Mouse (Mus musculus) cerebellum, adult 9-10 months (tissue): ENCODE results near the gene Eif4g3.
"Not testable (repeated sequence)": the region's sequence is repeated elsewhere in the genome, so short reads cannot be mapped to it uniquely, and the experiment has no call there.

Source experiments
- DNase-seq: peaks from one replicate; pipeline ENCODE4 v3.0.0; 2022

The Eif4g3 gene

GRCm38 (mm10) chr4:138029168-138029567 lies 36.3 kb downstream of the Eif4g3 start:
- no peak for DNase-seq

- no peak for DNase-seq
These were observed 39.0 kb downstream of the Eif4g3 start for GRCm38 (mm10) chr4:138031828-138032227.

- no peak for DNase-seq
These were observed 41.0 kb downstream of the Eif4g3 start for GRCm38 (mm10) chr4:138033871-138034270.

DNA sequence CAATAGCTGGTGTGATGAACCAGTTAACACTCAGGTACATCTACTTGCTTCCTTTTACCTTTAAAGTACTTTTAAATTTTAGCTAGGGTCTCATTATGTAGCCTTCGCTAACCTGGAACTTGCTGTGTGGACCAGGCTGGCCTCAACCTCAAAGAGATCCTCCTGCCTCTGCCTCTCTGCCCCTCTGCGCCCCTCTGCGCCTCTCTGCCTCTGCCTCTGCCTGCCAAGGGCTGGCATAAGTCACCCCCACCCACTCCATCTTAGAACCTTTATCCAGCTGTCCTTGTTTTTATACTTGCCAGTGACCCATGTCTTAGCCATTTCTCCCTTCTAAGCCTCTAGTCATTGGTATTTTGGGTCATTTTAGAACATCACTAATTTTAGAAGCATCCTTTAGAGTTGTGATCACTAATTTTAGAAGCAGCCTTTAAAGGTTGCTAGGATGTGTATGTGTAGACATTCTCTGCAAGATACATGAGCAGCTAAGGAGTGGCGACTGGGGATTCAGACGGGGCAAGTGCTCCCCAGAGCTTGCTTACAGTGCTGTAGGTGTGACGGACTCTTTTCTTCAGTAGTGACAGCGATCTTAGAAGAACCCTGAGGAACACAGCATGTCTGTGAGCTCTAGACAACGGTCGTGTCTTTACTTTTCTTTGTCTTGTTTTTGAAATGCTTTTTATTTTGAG lies 42.8 kb downstream of the Eif4g3 start:
- no peak for DNase-seq

GRCm38 (mm10) chr4:138037110-138037509 lies 44.3 kb downstream of the Eif4g3 start:
- DNase-seq = no peak

GRCm38 (mm10) chr4:138037896-138038295 lies 45.1 kb downstream of the Eif4g3 start:
- no peak for DNase-seq

- DNase-seq = no peak
These were observed 45.8 kb downstream of the Eif4g3 start for GRCm38 (mm10) chr4:138038365-138039274.

- DNase-seq = peak; percentile 72
These were observed 46.4 kb downstream of the Eif4g3 start for GRCm38 (mm10) chr4:138039275-138039651.

- DNase-seq = no peak
These were observed 47.8 kb downstream of the Eif4g3 start for GRCm38 (mm10) chr4:138040589-138040988.

DNA sequence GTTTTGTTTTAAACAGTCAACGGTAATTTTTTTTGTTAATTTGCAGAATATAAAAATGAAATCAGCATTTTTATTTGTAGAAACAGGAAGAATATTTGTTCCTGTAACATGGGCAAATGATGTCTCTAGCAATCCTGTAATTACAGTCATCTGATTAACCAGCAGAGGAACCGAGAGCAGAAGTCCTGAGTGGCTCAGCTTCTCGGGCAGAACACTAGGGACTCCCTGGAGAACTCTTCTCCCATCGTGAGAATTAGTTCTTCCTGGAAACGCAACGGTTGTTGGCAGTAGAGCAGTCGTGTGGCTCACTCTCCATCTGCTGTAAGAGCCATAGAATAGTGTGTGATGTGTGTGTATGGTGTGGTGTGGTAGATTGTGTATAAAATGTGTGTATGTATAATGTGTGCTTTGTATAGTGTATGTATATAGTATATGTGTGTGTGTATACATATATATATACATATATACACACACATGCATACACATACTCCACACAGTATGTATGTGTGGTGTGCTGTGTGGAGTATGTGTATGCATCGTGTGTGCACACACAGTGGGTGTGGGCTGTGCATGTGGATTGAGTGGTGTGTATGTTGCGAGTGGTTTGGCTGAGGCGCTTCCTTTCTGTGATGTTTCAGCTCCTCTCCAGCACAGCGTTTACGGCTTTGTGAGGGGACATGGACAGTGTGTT lies 48.9 kb downstream of the Eif4g3 start:
- no peak for DNase-seq

- no peak for DNase-seq
These were observed 49.4 kb downstream of the Eif4g3 start for GRCm38 (mm10) chr4:138042257-138042589.

- DNase-seq = no peak
These were observed 49.8 kb downstream of the Eif4g3 start for GRCm38 (mm10) chr4:138042625-138043024.

GRCm38 (mm10) chr4:138044841-138045500 lies 52.1 kb downstream of the Eif4g3 start:
- DNase-seq = no peak

- DNase-seq = no peak
These were observed 53.0 kb downstream of the Eif4g3 start for GRCm38 (mm10) chr4:138045809-138046208.

- DNase-seq = no peak
These were observed 53.5 kb downstream of the Eif4g3 start for GRCm38 (mm10) chr4:138046371-138046770.

- DNase-seq = no peak
These were observed 56.7 kb downstream of the Eif4g3 start for GRCm38 (mm10) chr4:138049547-138049946.

DNA sequence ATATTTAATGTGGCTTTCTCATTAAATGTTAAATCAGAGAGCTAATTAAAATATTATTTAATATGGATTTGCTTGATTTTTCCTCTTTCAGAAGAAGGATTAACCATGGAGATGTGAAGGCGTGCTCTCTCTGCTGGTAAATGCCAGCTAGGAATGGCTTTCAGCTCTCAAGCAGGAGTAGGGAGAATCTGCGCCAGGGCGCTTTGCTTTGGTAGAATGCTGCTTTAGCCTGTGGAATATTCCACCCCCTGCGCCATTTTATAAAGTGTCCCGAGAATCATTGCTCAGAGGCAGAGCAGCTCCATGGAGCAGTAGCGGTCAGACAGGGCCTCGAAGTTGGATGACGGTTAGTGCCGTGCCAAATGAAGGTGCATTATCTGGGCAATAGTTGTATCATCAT lies 58.7 kb downstream of the Eif4g3 start:
- DNase-seq = no peak

GRCm38 (mm10) chr4:138056658-138057057 lies 63.8 kb downstream of the Eif4g3 start:
- no peak for DNase-seq

DNA sequence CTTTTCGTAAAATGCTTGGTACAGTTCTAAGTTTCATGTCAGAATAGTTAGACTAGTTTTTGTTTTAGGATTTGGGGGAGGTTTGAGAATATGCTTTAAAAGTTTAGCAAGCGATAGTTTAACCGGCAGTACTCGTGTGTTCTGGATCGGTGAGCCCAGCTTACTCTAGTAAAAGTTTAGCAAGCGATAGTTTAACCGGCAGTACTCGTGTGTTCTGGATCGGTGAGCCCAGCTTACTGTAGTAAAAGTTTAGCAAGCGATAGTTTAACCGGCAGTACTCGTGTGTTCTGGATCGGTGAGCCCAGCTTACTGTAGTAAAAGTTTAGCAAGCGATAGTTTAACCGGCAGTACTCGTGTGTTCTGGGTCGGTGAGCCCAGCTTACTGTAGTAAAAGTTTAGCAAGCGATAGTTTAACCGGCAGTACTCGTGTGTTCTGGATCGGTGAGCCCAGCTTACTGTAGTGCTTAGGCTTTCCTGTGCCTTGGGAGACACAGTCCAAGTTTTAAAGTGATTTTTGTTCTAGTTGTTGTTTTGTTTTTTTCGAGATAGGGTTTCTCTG lies 64.5 kb downstream of the Eif4g3 start:
- DNase-seq = not testable (repeated sequence)

- DNase-seq = no peak
These were observed 68.3 kb downstream of the Eif4g3 start for GRCm38 (mm10) chr4:138061161-138061560.

DNA sequence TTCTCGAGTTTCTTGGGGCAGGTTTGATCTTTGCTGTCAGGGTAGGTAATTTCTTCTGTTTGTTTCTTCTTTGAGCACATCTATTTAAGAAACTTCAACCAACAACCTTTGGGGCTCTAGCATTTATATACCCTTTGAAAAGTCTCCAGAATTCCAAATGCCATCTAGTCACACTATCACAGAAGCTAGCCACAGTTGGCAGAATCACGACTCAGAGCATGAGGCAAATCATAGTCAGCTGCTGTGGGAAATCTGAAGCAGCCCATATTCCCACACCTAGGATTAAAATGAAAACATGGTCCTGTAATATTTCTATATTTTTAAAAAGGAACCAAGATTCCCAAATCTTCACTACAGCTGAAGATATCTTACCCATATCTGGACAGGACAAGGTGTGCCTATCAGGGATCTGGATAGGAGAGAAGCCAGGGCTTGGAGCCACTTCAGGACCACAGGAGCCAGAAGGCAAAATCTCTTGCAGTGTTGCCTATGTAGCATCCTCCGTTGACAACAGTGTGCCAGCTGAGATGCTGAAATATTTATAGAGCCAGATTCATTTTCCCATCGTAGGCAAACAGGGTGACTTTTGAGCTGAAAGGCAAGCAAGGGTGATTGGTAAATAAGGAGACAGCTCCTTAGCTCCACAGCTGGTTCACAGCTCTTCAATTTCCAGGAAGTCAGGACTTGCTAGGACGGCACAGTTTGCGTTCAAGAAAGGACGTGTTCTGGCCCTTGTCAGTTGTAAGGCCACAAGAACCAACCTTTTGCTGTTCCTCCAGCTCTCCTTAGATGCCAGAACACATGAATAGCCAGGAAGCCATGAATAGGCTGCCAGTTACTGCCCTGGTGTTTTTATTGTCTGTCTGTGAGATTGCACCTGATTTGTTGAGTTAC lies 70.8 kb downstream of the Eif4g3 start:
- peak; percentile 75 for DNase-seq
